Mouse (Mus musculus) layer of hippocampus, adult 18-20 months (tissue): ENCODE data around the gene Ccer2. TPM values are rescaled to one million over a fixed set of nuclear protein-coding genes. Genes with fewer than 3 reads are reported as not detected.

ENCODE experiments used
- DNase-seq, 2 experiments: peaks; one replicate each; pipeline ENCODE4 v3.0.0; 2022; ENCODE audit warnings: low spot score in 2 of 2
- total RNA-seq, 2 experiments: library from RNA; stranded (reverse); gene quantifications; 2 replicates each; pipeline ENCODE4 v1.2.3; 2021

The Ccer2 gene
- total RNA-seq, 2 experiments from 2014 or later: 0.30 to 0.63 TPM

GRCm38 (mm10) chr7:28788307-28789195 lies 32.6 kb downstream of the Ccer2 start, which contains the start of gene Rinl:
Rinl (plus strand) TSS chr7:28788969.
- DNase-seq: no peak

DNA sequence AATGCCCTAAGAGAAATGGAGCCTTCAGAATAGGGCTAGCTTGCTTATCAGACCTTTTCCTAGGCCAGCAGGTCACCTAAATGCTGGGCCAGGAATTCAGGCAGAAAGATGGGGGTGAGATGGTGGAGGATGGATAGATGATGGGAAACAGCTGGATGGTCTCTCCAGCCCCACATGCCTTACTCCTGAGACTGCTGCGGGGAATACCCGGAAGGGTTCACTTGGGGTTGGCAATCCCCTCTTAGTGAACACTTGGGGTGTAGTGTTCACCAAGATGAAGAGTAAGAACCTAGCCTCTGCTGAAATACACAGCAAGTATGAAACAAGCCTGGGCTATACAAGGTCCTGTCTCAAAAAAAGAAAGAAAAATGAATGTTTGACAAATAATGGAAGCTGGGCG lies 33.3 kb downstream of the Ccer2 start:
- no peak for DNase-seq

GRCm38 (mm10) chr7:28790066-28790806 lies 34.3 kb downstream of the Ccer2 start:
- no peak for DNase-seq

- no peak for DNase-seq
Measured at GRCm38 (mm10) chr7:28791706-28792105, 35.7 kb downstream of the Ccer2 start.

- no peak for DNase-seq
Measured at GRCm38 (mm10) chr7:28792391-28793185, 36.6 kb downstream of the Ccer2 start.

DNA sequence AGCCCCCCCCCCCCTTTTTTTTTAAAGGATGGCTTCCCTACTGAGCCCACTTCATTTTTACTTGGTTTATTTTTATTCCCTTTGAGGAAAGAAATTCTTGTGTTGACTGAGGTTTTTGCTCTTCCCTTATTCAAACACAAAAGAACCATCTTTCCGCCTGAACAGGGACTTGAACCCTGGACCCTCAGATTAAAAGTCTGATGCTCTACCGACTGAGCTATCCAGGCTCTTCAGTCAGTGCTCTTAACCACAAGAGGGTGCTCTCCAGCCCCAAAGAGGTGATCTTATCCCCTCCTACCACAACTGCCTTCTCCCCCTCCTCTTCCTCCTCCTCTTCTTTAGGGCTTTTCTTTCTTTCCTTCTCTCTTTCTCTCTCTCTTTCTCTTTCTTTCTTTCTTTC lies 37.9 kb downstream of the Ccer2 start:
- DNase-seq: no peak

- DNase-seq: no peak
Measured at GRCm38 (mm10) chr7:28794496-28794895, 38.5 kb downstream of the Ccer2 start.

DNA sequence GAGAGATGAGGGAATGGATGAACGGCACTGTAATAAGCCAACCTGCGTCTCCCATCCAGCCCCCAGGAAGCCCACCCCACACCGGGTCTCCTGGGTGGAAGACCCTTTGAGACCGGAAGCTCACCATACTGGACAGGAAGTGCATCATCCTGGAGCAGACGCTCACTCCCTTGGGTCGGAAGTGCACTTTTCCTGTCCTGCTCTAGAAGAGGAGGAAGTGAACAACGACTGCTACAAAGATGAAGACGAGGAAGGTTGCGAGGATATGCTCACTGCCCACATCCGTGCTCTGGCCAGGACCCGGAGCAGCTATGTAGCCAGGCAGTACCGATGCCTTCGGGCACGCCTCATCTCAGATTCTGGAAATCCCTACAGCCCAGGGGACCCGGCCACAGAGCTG lies 39.9 kb downstream of the Ccer2 start:
- DNase-seq: no peak

DNA sequence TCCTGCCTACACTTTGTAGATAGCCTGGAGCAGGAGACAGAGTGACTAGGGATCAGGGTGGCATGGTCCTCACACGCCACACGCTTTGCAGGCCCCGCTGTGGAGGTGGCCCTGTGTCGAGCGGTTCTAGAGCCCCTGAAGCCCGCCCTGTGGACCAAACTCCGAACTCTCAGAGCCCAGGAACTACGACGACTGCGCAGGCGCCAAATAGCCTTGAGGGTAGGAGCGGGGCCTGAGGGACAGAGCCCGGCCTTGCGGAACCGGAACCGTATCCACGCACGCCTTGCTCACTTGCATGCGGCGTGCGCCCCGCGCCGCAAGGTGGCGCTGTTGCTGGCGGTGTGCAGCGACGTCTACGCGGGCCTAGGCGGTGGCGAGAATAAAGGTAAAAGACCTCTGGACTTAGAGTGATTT lies 40.6 kb downstream of the Ccer2 start:
- peak in 1 of 2 experiments; percentile 77 for DNase-seq

- no peak for DNase-seq
Measured at GRCm38 (mm10) chr7:28799994-28800393, 44.0 kb downstream of the Ccer2 start.

GRCm38 (mm10) chr7:28801451-28801850 lies 45.5 kb downstream of the Ccer2 start:
- DNase-seq: no peak

DNA sequence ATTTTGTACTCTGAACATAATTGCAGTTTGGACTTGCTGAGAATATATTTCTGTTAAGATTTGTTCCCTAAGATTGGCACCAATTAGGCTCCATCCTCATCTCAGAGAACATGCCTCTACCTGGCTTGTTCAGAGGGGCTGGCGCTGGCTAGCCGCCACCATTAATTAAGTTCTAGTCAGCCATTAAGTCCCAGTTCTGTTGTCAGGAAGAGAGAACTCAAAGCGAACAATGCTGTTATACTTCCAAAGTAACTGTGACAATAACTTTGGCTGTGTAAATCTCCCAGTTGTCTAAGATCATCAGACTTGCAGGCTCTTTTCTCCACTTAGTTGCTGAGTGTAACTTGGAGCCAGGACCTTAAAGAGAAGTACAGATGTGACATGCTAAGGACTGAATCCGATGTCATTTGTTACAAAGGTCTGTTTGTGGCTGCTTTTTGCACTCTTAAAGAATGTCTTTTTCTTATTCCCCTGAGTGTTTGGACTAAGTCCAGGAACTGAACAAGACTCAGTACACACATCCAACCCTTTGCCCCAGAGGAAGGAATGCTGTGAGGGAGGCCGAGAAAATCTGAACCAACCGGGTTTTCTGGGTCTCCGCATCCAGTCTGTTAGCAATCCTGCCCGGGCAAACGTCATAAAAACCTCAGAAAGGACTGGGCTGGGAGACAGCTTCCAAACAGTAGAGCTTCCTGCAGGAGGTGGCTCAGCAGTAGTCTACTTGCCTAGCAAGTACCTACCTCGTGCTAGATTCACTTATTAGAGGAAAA lies 46.1 kb downstream of the Ccer2 start:
- DNase-seq: no peak

- DNase-seq: no peak
Measured at GRCm38 (mm10) chr7:28802846-28803588, 47.0 kb downstream of the Ccer2 start.

- no peak for DNase-seq
Measured at GRCm38 (mm10) chr7:28803756-28804155, 47.8 kb downstream of the Ccer2 start.

DNA sequence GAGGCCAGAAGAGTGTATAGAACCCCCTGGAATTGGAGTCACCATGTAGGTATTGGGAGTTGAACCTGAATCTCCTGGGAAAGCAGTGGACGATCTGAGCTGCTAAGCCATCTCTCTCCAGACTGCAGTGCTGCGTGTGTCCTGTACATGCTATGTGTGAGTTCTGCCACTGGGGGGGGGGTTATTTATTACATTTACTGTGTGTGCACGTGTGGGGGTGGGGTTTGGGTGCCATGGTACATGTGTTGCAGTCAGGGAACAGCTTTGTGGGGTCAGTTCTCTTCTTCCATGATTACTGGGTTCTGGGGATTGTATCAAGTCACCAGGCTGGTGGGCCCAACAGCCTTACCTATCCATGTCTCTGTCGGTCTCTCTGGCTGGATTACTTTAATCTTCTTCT lies 50.9 kb downstream of the Ccer2 start:
- no peak for DNase-seq

DNA sequence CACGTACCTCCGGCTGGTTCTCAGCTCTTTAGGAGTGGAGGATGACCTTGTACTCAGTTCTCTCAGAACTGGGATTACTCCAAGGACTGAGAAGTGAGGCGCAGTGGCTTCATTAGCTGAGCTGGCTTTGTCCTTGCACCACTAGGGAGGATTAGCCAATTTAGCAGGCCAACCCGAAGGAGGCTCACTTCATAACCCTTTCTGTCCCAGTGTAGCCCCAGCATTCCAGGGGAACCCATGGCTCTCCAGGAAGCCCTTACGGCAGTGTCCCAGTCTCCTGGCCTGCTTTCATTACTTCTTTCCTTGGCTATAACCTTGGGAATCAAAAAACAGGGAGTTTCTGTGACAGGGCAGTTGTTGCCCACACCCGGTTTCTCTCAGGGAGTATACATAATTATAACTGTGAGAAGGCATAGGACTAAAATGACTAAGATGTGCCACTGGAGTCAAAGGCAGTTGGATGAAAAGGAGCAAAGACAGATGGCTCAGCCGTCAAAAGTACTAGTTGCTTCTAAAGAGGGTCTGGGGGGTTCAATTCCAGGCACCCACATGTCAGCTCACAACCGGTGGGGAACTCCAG lies 51.8 kb downstream of the Ccer2 start:
- no peak for DNase-seq

DNA sequence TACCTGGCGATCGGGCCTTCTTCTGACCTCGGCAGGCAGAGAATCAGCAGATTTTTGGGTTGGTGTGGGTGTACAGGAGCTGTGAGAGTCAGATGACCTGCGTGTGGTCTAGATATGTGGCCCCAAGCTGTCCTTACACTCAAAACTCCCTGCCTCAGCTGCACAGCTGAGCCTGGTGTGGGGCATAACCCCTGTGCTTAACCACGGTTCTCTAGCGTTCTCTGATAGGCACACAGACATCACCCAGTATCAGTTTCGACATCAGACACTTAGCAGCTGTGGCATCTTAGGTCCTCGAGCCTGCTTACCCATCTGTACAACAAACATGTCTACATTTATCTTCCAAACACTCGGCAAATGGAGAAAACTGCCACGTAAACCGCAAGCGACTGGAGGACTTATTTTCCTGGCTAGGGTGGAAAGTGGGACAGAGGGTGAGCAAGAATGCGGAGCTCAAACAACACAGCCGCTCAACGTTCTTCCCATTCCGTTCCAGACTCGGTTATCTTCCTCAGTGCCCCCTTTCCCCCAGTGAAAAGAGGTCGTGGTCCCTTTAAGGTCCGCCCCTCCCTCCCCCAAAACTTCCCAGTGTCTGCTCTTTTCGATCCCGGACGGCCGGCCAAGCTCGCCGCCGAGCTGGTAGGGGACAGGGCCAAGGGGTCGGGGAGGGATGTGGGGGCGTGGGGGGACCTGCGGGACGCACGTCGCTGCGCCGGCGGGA lies 52.4 kb downstream of the Ccer2 start, which contains the start of gene Hnrnpl:
Hnrnpl (plus strand) TSS at position 321 of the 721 bp plus-strand sequence.
- no peak for DNase-seq
